In the genomic region with DNA sequence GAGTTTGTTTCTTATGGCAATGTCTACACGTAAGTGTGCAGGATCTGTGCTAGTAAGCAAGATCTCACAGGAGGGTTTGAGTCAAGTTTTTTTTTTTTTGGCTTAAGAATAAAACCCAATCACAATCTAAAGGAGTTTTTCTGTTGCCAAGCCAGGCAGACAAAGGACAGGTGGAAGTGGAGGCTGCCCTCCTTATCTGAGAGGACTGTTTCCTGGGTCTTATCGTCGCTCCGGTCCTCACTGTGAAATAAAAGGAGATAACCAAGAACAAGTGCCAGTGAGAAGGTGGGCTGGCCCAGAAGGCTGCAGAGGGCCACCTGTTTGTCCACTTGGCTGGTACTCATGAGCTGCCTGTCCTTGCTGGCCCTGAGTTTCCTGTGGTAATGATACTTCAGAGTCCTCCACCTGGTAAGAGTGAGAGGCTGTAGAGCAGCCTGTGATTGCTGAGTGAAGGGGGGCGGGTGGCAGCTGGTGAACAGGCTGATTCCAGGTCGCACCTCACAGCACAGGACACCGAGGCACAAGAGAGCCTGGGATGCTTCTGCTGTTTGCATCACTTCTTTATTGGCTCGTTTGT, we compare ENCODE assay signal across 18 mouse cellular contexts. TPM values are rescaled to one million over a fixed set of nuclear protein-coding genes. Genes with fewer than 3 reads are reported as not detected.
DNase-seq lines count a peak whose midpoint lies in the region; ATAC-seq and TF ChIP-seq lines count a peak whose summit lies in the region.
"Had no signal": no experiment of that assay in that cellular context is flagged by ENCODE, and none has a peak within 500 bp of the region (broad histone marks: within the 10 kb centered on the region; RNA-seq: fewer than 3 reads in every experiment).

No protein-coding gene starts in this region.

- TF ChIP-seq POLR2A in MEL (IDR thresholded peaks at IDR 0.05; ENCODE audit: control insufficient read depth in 1 of 2, insufficient read depth in 1 of 2, low read depth in 1 of 2, low read length in 2 of 2, poor library complexity in 1 of 2) = no peak

- peaks cover 99% of the 10 kb centered on the region for H3K4me1 ChIP-seq in liver, embryonic 12.5 days
- peaks cover 25 to 54% of the 10 kb centered on the region in 2 experiments for H3K4me1 ChIP-seq in MEL (ENCODE audit: control insufficient read depth in 1 of 2, insufficient read depth in 2 of 2, low read length in 2 of 2)
- peaks cover 96% of the 10 kb centered on the region for H3K4me1 ChIP-seq in liver, embryonic 13.5 days (replicated peaks)

- TF ChIP-seq EP300 in MEL (IDR thresholded peaks at IDR 0.05; ENCODE audit: low read depth in 1 of 2, low read length in 2 of 2) = peak; percentile 81 to 83

- peak overlapping the region; percentile 34; the same call in 1 of the 2 replicates for H3K4me3 ChIP-seq in liver, embryonic 12.5 days
- H3K4me3 ChIP-seq in MEL (ENCODE audit: control insufficient read depth in 1 of 2, insufficient read depth in 1 of 2, low read depth in 2 of 2, low read length in 2 of 2) = no peak overlapping the region
- no peak overlapping the region for H3K4me3 ChIP-seq in liver, embryonic 13.5 days (replicated peaks)
- H3K4me3 ChIP-seq in layer of hippocampus, adult 2 months = no peak overlapping the region
- H3K4me3 ChIP-seq: embryonic facial prominence, embryonic 15.5 days; forebrain, embryonic 12.5 days; hindbrain, embryonic 15.5 days; limb, embryonic 12.5 days; midbrain, embryonic 10.5 days; neural tube, embryonic 15.5 days had no signal

- H3K9ac ChIP-seq in liver, embryonic 12.5 days = peak overlapping the region; percentile 56
- H3K9ac ChIP-seq in MEL (ENCODE audit: control insufficient read depth, low read depth, low read length, poor library complexity, severe bottlenecking) = no peak overlapping the region
- 0 out of 2 replicates have a peak overlapping the region, but pooled peaks have one; percentile 26 for H3K9ac ChIP-seq in liver, embryonic 13.5 days
- H3K9ac ChIP-seq: embryonic facial prominence, embryonic 15.5 days; forebrain, embryonic 12.5 days; hindbrain, embryonic 15.5 days; limb, embryonic 12.5 days; neural tube, embryonic 15.5 days had no signal

- peaks cover 20% of the 10 kb centered on the region for H3K79me2 ChIP-seq in MEL (ENCODE audit: control insufficient read depth, insufficient read depth, low read length, poor library complexity)

- peaks cover 32% of the 10 kb centered on the region for H3K36me3 ChIP-seq in liver, embryonic 12.5 days
- H3K36me3 ChIP-seq in MEL (ENCODE audit: control insufficient read depth in 1 of 2, insufficient read depth in 2 of 2, low read length in 2 of 2) = peaks cover 0 to 56% of the 10 kb centered on the region in 2 experiments; a peak in 2 of 4 replicates
- peaks cover 13% of the 10 kb centered on the region; the same call in 1 of the 2 replicates for H3K36me3 ChIP-seq in liver, embryonic 13.5 days
- H3K36me3 ChIP-seq: embryonic facial prominence, embryonic 15.5 days; hindbrain, embryonic 15.5 days; neural tube, embryonic 15.5 days had no signal

- no peak for ATAC-seq in liver, embryonic 12.5 days
- ATAC-seq in liver, embryonic 13.5 days (ENCODE audit: low read depth) = no peak

- intact Hi-C loops in left cerebral cortex, postnatal 4 days (cut with DNase I) = no loop called here

- peak overlapping the region; percentile 94 for H3K4me2 ChIP-seq in liver, embryonic 12.5 days
- peak overlapping the region; percentile 97 for H3K4me2 ChIP-seq in liver, embryonic 13.5 days
- H3K4me2 ChIP-seq: embryonic facial prominence, embryonic 15.5 days; forebrain, embryonic 12.5 days; hindbrain, embryonic 15.5 days; limb, embryonic 12.5 days; neural tube, embryonic 15.5 days had no signal

- no peak for TF ChIP-seq CTCF in MEL (IDR thresholded peaks at IDR 0.05 in 2 of 3, conservative IDR thresholded peaks at IDR 0.05 in 1 of 3; ENCODE audit: control insufficient read depth in 1 of 3, insufficient read depth in 1 of 3, low read depth in 2 of 3, low read length in 3 of 3, poor library complexity in 1 of 3, severe bottlenecking in 1 of 3)
- TF ChIP-seq CTCF in layer of hippocampus, adult 2 months (conservative IDR thresholded peaks at IDR 0.05) = no peak

- peak overlapping the region; percentile 75; the same call in 1 of the 2 replicates for H3K27ac ChIP-seq in liver, embryonic 12.5 days
- H3K27ac ChIP-seq in MEL (ENCODE audit: control insufficient read depth, low read depth, low read length) = 0 out of 2 replicates have a peak overlapping the region, but pooled peaks have one; percentile 15
- peak overlapping the region; percentile 35; the same call in 1 of the 2 replicates for H3K27ac ChIP-seq in liver, embryonic 13.5 days
- no peak overlapping the region for H3K27ac ChIP-seq in layer of hippocampus, adult 2 months
- H3K27ac ChIP-seq: embryonic facial prominence, embryonic 15.5 days; forebrain, embryonic 12.5 days; hindbrain, embryonic 15.5 days; limb, embryonic 12.5 days; midbrain, embryonic 10.5 days; neural tube, embryonic 15.5 days; stomach, postnatal 0 days had no signal

- H3K9me3 ChIP-seq in liver, embryonic 12.5 days (replicated peaks) = no peaks in the 10 kb centered on the region
- no peaks in the 10 kb centered on the region for H3K9me3 ChIP-seq in MEL (replicated peaks; ENCODE audit: insufficient read depth, low read length)
- H3K9me3 ChIP-seq in liver, embryonic 13.5 days (replicated peaks) = no peaks in the 10 kb centered on the region
- H3K9me3 ChIP-seq: embryonic facial prominence, embryonic 15.5 days; forebrain, embryonic 12.5 days; hindbrain, embryonic 15.5 days; limb, embryonic 12.5 days; midbrain, embryonic 10.5 days; neural tube, embryonic 15.5 days had no signal

- no peaks in the 10 kb centered on the region for H3K27me3 ChIP-seq in liver, embryonic 12.5 days (replicated peaks)
- H3K27me3 ChIP-seq in MEL (ENCODE audit: control insufficient read depth in 1 of 2, insufficient read depth in 2 of 2, low read length in 2 of 2) = no peaks in the 10 kb centered on the region
- no peaks in the 10 kb centered on the region for H3K27me3 ChIP-seq in liver, embryonic 13.5 days
- H3K27me3 ChIP-seq: embryonic facial prominence, embryonic 15.5 days; forebrain, embryonic 12.5 days; hindbrain, embryonic 15.5 days; limb, embryonic 12.5 days; neural tube, embryonic 15.5 days had no signal

- whole genome bisulfite sequencing in liver, embryonic 12.5 days (ENCODE audit: insufficient replicate concordance) = 40% methylated on average over 8 of the region's 8 CpGs
- 39% methylated on average over 8 of the region's 8 CpGs for WGBS in liver, embryonic 13.5 days (ENCODE audit: insufficient replicate concordance)

- no peak for TF ChIP-seq RAD21 in MEL (IDR thresholded peaks at IDR 0.05; ENCODE audit: low read depth, low read length)

- DNase-seq in liver (no peak), MEL (ENCODE audit: low read depth, low spot score) (no peak)
- no peak for DNase-seq in liver, embryonic 13.5 days
- peak; percentile 32 for DNase-seq in lung, postnatal 14 days
- DNase-seq in layer of hippocampus, adult 2 months (ENCODE audit: low spot score in 2 of 2) = no peak
- no peak for DNase-seq in left cerebral cortex, postnatal 4 days
- DNase-seq: adrenal gland, postnatal 25 days; cerebellum, adult 9-10 months; gastrocnemius, postnatal 36 days; right cerebral cortex, adult 18-20 months had no signal

TF ChIP-seq in MEL, 35 proteins besides CTCF, POLR2A, EP300 and RAD21:
- TF ChIP-seq SIN3A (IDR thresholded peaks at IDR 0.05; ENCODE audit: low read length) (peak; percentile 42; the same call in 1 of the 2 replicates), MXI1 (IDR thresholded peaks at IDR 0.05; ENCODE audit: low read depth, low read length) (no peak), GATA1 (IDR thresholded peaks at IDR 0.05; ENCODE audit: low read depth, low read length) (peak; percentile 84), TBP (IDR thresholded peaks at IDR 0.05; ENCODE audit: low read depth, low read length) (no peak), BHLHE40 (IDR thresholded peaks at IDR 0.05; ENCODE audit: borderline replicate concordance, low read depth, low read length) (0 out of 2 replicates have a peak, but pooled peaks have one; percentile 5), ZNF384 (IDR thresholded peaks at IDR 0.05; ENCODE audit: low read depth, low read length) (peak; percentile 85), ETS1 (IDR thresholded peaks at IDR 0.05; ENCODE audit: low read depth, low read length) (peak; percentile 76), TCF12 (IDR thresholded peaks at IDR 0.05; ENCODE audit: low read depth, low read length) (peak; percentile 89), MEF2A (IDR thresholded peaks at IDR 0.05; ENCODE audit: extremely low read depth, insufficient replicate concordance, low read depth, low read length, poor library complexity, severe bottlenecking) (no peak), RCOR1 (IDR thresholded peaks at IDR 0.05; ENCODE audit: low read depth, low read length) (peak; percentile 64)

RNA-seq across cellular contexts. Expression of gene Chsy1, which starts 7.7 kb away (rescaled TPM):
- polyA plus RNA-seq in liver, embryonic 12.5 days (2016; fragmentation: Nextera tagmentation; extraction: Ambion mirVana) = 11.3 and 12.0 TPM in 2 replicates
- 10.2 and 10.3 TPM in 2 replicates for total RNA-seq in MEL (2012; rRNA removed)
- 1 to 10 TPM in 1 of 2 experiments, not detected in 1; 8.5 TPM for polyA plus RNA-seq in MEL (2012; ENCODE audit: insufficient read depth in 1 of 2, insufficient read length in 2 of 2, low read depth in 1 of 2, low replicate concordance in 2 of 2, missing spikeins in 1 of 2)
- polyA plus RNA-seq in liver, embryonic 13.5 days (2015; fragmentation: Nextera tagmentation; extraction: Ambion mirVana) = 9.8 and 10.1 TPM in 2 replicates
- total RNA-seq in layer of hippocampus, adult 2 months (2021) = 10 to 100 TPM; 14.2 to 14.6 TPM
- total RNA-seq in left cerebral cortex, postnatal 4 days (2021) = 10 to 100 TPM; 32.3 to 35.3 TPM

RNA-seq across cellular contexts. Expression of gene Selenos, which starts 37.5 kb away (rescaled TPM):
- polyA plus RNA-seq in liver, embryonic 12.5 days (2016; fragmentation: Nextera tagmentation; extraction: Ambion mirVana) = 60.7 and 65.5 TPM in 2 replicates
- 91.8 and 103 TPM in 2 replicates for total RNA-seq in MEL (2012; rRNA removed)
- 10 to 100 TPM in 1 of 2 experiments, not detected in 1; 79.9 TPM for polyA plus RNA-seq in MEL (2012; ENCODE audit: insufficient read depth in 1 of 2, insufficient read length in 2 of 2, low read depth in 1 of 2, low replicate concordance in 2 of 2, missing spikeins in 1 of 2)
- 64.6 and 68.2 TPM in 2 replicates for polyA plus RNA-seq in liver, embryonic 13.5 days (2015; fragmentation: Nextera tagmentation; extraction: Ambion mirVana)
- total RNA-seq in layer of hippocampus, adult 2 months (2021) = 10 to 100 TPM; 50.6 to 57.3 TPM
- 10 to 100 TPM; 41.2 to 41.9 TPM for total RNA-seq in left cerebral cortex, postnatal 4 days (2021)

RNA-seq across cellular contexts. Expression of gene Snrpa1, which starts 58.2 kb away (rescaled TPM):
- polyA plus RNA-seq in liver, embryonic 12.5 days (2016; fragmentation: Nextera tagmentation; extraction: Ambion mirVana) = 162 and 173 TPM in 2 replicates
- 188 and 227 TPM in 2 replicates for total RNA-seq in MEL (2012; rRNA removed)
- polyA plus RNA-seq in MEL (2012; ENCODE audit: insufficient read depth in 1 of 2, insufficient read length in 2 of 2, low read depth in 1 of 2, low replicate concordance in 2 of 2, missing spikeins in 1 of 2) = 100 to 1,000 TPM; 260 to 318 TPM
- 140 and 149 TPM in 2 replicates for polyA plus RNA-seq in liver, embryonic 13.5 days (2015; fragmentation: Nextera tagmentation; extraction: Ambion mirVana)
- 10 to 100 TPM; 33.0 to 33.8 TPM for total RNA-seq in layer of hippocampus, adult 2 months (2021)
- total RNA-seq in left cerebral cortex, postnatal 4 days (2021) = 10 to 100 TPM; 52.3 to 58.9 TPM
